Mouse (Mus musculus) lung, adult 2 months (tissue): ENCODE measurements at regions not wholly inside any gene's neighbourhood (a gene's known extent, or its start where the extent isn't known, plus 50 kb on each side); places are given as distances from the start of the nearest gene placed in this dataset.

Experiments
- CTCF ChIP-seq: fragments of 200-500 bp; IDR thresholded peaks from 2 replicates; pipeline ENCODE4 v1.5.1; 2011; ENCODE audit warnings: mild to moderate bottlenecking, low read length, control low read depth; ENCODE audit not compliant: insufficient read depth
- POLR2A ChIP-seq: fragments of 200-500 bp; IDR thresholded peaks from 2 replicates; pipeline ENCODE4 v1.6.1; 2011; ENCODE audit warnings: low read depth, mild to moderate bottlenecking, control low read depth, low read length, borderline replicate concordance; ENCODE audit errors: extremely low read depth

- TF ChIP-seq POLR2A = no peak
- no peak for TF ChIP-seq CTCF
Observed at GRCm38 (mm10) chr3:103473336-103473735, 101.7 kb upstream of the Syt6 start.
